Mouse (Mus musculus): ENCODE measurements around the gene Olfr52.

DNA sequence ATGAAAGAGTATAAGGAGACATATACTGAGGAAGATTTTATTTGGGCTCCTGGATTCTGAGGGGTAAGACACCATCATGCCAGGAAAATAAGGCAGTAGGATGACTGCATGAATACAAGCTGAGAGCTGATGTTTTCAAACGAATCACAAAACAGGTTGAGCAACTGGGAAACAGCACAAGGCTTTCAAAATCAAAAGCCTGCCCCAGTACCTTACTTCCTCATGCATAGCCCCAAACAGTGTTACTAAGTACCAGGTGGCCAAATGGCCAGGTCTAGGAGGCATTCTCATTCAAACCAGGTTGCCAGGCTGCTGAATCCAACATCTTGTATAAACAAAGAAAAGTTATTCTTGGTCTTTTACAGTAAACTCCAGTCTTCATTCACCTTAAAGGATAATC is 10.4 kb upstream of the Olfr52 start:
- TF ChIP-seq CTCF (IDR thresholded peaks at IDR 0.05; ENCODE audit: low read depth) (no peak), EP300 (IDR thresholded peaks at IDR 0.05; ENCODE audit: low read depth) (no peak)

All from liver, postnatal 0 days (tissue).